Comparison of ENCODE assay signal across 13 mouse cellular contexts in the genomic region with DNA sequence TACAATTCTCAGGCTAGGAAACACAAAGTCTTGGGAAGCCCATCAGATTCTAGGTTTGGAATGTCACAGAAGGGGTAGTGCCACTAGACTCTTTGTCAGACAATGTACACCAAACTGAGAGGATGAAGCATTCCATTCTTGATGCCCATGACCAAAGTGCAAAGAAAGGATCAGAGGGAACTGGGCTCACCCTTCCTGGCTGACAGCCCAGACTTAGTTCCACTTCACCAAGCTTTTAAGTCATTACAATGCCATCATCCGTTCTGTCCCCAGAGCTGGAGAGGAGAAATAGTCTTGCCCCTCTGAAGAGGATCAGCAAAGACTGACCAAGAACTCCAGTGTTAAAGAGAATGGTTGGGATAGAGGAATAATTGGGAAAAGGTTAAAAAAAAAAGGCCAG. TPM values are rescaled to one million over a fixed set of nuclear protein-coding genes. Genes with fewer than 3 reads are reported as not detected.
DNase-seq lines count a peak whose midpoint lies in the region; TF ChIP-seq lines count a peak whose summit lies in the region.
"Had no signal": no experiment of that assay in that cellular context is flagged by ENCODE, and none has a peak within 500 bp of the region (broad histone marks: within the 10 kb centered on the region; RNA-seq: fewer than 3 reads in every experiment).

No protein-coding gene starts in this region.

- intact Hi-C loops in left cerebral cortex, postnatal 14 days (cut with DNase I): no loop called here

- TF ChIP-seq CTCF in brain, embryonic 14.5 days (IDR thresholded peaks at IDR 0.05; ENCODE audit: borderline replicate concordance, extremely low read depth, insufficient read depth, insufficient read length): no peak

- peak; percentile 24 to 37 for DNase-seq in layer of hippocampus, postnatal 10 days (ENCODE audit: low spot score in 2 of 2)
- DNase-seq in layer of hippocampus, postnatal 36 days: no peak
- peak; percentile 51 for DNase-seq in brain, embryonic 14.5 days (ENCODE audit: low read depth)
- DNase-seq in kidney, adult 9 months: peak; percentile 91
- peak; percentile 73 for DNase-seq in lung, postnatal 36 days
- DNase-seq in thymus, postnatal 4 days: no peak
- no peak for DNase-seq in left cerebral cortex, postnatal 14 days (ENCODE audit: low spot score in 2 of 2)
- DNase-seq: liver, embryonic 13.5 days had no signal

- no peak for TF ChIP-seq POLR2A in brain, embryonic 14.5 days (IDR thresholded peaks at IDR 0.05; ENCODE audit: borderline replicate concordance, extremely low read depth, insufficient read depth, insufficient read length, poor library complexity, severe bottlenecking)

RNA-seq across cellular contexts. Expression of a gene that starts 20.1 kb away (rescaled TPM):
- 100 to 1,000 TPM in 1 of 2 experiments, 10 to 100 TPM in 1; 94.7 to 102 TPM for total RNA-seq in layer of hippocampus, postnatal 10 days (2021)
- 10 to 100 TPM; 59.0 to 60.4 TPM for total RNA-seq in layer of hippocampus, postnatal 36 days (2021)
- polyA plus RNA-seq in brain, embryonic 14.5 days (2012; rRNA removed): 35.1 and 66.2 TPM in 2 replicates
- 10 to 100 TPM; 74.5 to 76.6 TPM for total RNA-seq in left cerebral cortex, postnatal 14 days (2021)

RNA-seq across cellular contexts. Expression of a gene that starts 41.9 kb away (rescaled TPM):
- not detected for total RNA-seq in layer of hippocampus, postnatal 10 days (2021)
- not detected for total RNA-seq in layer of hippocampus, postnatal 36 days (2021)
- not detected in 2 replicates for polyA plus RNA-seq in brain, embryonic 14.5 days (2012; rRNA removed)
- total RNA-seq in left cerebral cortex, postnatal 14 days (2021): not detected
- total RNA-seq: gastrocnemius, adult 8-10 months had no signal
- polyA plus RNA-seq: erythroblast, embryonic 14.5 days; inflammation-experienced regulatory T-cells, adult 6 months; liver, embryonic 13.5 days; neural tube, embryonic 14.5 days; urinary bladder, adult 2 months had no signal

Comparison
In these comparisons a context has a peak if more than half of its experiments do, and no peak if none do; other contexts are left out.
1. DNase-seq: peak in layer of hippocampus, postnatal 10 days (2 of 2), brain, embryonic 14.5 days (single experiment), kidney, adult 9 months (single experiment) and lung, postnatal 36 days (single experiment); none in layer of hippocampus, postnatal 36 days (0 of 2), thymus, postnatal 4 days (single experiment) and left cerebral cortex, postnatal 14 days (0 of 2).